Mouse (Mus musculus): ENCODE measurements around the gene Stt3b.

The Stt3b gene

DNA sequence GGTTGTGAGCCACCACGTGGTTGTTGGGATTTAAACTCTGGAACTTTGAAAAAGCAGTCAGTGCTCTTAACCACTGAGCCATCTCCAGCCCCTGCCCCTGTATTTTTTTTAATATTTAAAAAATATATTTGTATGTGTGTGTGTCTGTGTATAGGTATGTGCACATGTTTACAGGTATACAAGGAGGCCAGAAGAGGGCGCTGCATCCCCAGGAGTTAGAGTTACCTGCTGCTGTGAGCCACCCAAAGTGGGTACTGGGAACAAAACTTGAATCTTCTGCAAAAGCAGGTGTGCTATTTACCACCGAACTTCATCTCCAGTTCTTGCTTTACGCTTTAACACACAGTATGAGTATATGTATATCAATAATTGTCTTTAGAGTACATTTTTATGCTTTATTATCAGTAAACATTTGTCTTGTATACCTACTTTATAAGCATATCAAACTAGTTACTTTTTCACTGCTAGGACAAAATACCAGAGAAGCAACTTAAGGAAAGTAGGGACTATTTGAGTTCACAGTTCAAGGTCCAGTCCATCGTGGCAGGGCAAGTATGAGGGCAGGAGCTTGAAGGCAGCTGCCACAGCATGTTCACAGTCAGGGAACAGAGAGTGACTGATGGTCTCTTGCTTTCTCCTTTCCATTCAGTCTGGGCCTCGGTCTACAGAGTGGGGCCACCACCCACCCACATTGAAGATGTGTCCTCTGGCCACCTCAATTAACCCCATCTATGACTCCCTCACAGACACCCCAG lies 8.6 kb upstream of the Stt3b start:
- DNase-seq (ENCODE audit: low spot score in 2 of 2), result no peak

DNA sequence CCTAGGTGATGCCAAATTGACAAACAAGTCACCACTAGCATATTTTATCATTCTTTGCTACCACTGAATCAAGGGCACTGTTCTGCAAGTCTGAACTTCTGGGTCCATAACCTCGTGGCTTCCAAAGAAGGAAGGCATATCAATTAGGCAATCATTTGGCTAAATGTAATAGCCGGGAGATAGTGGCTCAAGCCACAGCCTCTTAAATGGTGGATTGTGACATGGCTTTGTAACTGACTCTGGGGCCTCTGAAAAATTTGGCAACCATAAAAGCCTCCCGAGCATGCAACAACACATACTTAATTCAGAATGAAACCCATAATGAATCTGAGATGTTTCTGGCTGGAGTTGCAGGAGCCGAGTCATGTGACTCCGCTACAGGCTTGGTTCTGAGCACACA lies 6.8 kb upstream of the Stt3b start:
- no peak for DNase-seq (ENCODE audit: low spot score in 2 of 2)

DNA sequence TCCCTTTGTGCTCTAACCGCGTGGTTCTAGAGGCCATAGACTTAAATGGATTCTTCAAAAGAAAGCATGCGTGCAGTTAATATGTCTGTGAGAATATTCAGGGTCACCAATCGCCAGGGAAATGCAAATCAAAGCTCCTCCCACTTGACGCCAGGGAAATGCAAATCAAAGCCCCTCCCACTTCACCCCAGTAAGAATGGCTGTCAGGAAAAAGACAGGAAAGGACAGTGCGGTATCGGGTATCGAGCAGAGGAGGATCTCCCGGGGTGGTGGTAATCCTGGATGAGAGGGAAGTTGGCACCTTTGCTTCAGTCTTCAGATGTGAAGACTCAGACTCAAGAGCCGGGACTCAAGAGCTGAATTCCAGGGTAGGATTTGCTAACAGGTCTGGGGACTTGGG lies 4.3 kb upstream of the Stt3b start:
- no peak for DNase-seq (ENCODE audit: low spot score in 2 of 2)

DNA sequence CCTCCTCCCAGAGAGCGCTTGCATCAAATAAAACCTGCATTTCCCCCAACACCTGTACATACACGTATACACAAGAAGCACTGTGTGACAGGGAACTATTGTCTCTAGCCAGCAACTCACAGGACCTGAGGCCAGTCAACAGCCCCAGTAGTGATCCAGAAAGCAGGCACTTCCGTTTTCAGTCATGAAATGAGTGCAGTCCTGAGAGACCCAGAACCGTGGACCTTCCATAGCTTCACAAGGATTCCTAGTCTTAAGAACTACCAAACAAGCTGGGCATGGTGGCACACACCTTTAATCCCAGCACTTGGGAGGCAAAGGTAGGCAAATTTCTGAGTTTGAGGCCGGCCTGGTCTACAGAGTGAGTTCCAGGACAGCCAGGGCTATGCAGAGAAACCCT lies 3.6 kb upstream of the Stt3b start:
- no peak for DNase-seq (ENCODE audit: low spot score in 2 of 2)

DNA sequence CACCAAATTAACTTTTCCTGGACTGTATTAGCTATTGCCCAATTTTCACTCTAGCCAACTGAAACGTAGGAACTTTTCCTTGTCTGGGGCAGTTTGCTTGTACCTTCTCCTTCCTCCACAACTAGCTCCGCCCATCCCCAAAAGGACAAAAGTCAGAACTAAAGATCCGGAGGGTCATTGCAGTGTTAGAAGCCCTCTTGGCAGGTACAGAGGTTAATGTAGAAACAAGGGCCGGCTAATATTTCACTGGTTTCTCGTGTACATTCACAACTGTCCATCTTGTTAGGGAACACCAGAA lies 951 bp upstream of the Stt3b start:
- DNase-seq (ENCODE audit: low spot score in 2 of 2), result no peak

DNA sequence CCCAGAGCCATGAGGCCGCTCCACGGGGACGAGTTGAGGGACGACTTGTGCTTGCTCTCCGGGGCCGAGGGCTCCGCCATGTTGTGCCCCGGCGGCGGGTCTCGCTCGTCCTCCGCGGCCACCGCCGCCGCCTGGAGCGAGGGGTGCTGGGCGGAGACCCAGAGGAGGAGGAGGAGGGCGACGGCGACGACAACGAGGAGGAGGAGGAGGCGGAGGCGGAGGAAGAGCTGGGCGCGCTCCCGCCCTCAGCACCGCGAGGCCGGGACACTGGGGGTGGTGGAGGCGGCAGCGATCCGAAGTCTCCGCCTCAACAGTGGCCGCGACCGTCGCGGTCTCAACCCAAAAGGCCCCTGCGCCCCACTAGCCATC lies 260 bp downstream of the Stt3b start:
- DNase-seq (ENCODE audit: low spot score in 2 of 2), result no peak

DNA sequence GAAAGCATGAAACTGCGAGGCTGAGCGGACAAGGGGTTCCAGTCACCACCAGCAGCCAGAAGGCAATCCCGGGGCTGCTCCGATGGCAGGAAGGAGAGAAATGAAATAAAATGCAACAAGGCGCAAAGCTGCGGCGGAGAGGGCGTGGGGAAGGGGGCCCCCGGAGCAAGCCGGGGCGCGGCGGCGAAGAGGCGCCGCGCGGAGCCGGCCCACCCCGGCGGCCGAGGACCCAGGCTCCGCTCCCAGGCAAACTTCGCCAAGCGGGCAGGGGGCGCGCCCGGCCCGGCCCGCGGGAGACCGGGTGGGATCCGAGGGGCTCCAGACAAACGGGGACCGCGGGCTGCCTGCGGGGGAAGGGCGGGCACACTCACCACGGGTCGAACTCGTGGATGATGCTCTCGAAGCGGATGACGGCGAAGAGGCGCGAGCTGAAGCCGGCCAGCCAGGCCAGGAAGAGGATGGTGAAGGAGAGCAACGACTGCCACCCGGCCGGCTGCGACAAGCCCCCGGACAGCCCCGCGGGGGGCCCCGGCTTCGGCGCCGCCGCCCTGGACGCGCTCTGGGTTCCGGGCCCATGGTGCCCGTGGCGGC lies 745 bp downstream of the Stt3b start:
- DNase-seq (ENCODE audit: low spot score in 2 of 2), result no peak

DNA sequence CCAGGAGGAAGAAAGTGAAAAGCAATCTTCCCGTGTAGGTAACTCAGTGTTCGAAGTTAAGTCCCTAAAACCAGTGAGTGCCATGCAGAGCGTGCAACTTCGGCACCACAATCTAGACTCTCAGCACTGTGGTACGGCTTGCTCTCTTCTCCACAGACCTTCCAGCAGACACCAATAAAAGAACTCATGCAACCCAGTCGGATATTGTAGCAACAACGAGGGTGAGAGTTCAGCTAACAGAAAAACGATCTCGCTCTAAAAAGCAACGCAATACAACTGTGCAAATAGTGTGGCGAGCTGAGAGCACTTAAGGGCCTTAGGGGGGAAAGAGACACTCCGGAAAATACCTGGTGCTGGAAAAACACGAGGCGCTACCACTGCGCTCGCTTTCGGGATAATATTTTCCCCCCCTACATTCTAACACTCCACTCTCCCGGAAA lies 1.3 kb downstream of the Stt3b start:
- no peak for DNase-seq (ENCODE audit: low spot score in 2 of 2)

DNA sequence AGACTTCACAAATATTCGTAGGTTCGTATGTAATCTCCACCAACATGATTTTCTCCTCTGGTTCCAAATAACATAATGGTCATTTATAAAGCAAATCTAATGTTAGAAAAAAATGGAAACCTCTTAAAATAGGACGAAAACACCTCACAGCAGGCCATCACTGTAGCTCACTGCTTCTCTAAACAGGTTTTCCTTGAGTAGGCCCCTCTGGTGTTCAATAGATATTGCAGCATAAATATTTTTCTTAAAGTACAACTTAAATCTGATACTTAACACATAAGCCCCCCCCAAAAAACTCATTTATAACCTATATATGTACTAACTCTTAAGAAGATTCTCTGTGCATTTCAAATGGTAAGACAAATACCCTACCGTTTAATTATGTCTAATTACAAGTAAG lies 1.8 kb downstream of the Stt3b start:
- DNase-seq (ENCODE audit: low spot score in 2 of 2), result no peak

DNA sequence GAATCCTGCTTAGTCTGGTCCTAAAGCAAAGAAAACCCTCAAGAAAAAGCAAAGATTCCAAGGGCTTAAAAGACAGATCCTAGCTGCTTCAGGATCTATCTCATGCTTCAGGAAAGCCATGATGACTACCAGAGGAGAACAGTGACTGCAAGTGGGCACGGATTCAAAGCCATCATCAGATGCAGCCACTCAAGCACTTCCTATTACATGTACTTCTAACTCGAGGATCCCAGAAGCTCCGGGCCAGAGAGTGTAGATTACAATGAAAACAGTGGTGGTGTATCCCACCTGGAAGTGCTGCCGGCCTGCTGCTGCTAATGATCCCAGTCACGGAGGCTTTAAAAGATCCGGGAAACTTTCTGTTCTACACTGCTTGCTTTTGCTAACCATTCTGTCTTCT lies 4.0 kb downstream of the Stt3b start:
- DNase-seq (ENCODE audit: low spot score in 2 of 2), result no peak

DNA sequence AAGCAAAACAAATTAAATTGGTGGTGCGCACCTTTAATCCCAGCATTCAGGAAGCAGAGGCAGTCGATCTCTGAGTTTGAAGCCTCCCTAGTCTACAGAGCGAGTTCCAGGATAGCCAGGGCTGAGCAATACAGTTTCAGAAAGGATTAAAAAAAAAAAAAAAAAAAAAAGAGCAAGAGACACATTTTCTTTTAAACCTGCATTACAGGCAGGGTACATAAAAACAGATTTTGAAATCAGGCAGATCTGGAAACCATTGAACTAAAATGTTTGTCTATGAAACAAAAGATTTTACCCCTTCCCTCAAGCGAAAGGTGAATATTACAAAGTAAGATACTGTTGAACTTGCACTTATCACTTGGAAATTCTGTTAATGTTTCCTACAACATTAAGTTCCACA lies 6.1 kb downstream of the Stt3b start:
- DNase-seq (ENCODE audit: low spot score in 2 of 2), result no peak

DNA sequence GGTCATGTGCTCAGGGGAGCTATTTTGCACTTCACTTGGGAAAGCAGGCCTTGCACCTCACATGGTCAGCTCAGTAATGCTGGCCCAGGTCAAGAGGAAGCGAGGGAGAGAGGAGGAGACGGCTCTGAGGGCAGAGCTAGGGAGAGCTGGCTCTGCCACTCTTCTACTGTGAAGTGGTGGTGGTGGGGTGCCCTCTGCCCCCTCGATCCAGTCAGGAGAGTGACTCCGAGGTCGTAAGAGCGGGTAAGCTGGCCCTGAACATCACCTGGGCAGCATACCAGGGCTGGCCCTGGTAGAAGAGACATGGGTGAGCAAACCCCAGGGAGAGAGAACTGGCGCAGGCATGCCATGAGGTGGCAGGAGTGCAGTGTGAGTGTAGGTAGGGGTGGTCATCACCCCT lies 8.6 kb downstream of the Stt3b start:
- DNase-seq (ENCODE audit: low spot score in 2 of 2), result no peak

DNA sequence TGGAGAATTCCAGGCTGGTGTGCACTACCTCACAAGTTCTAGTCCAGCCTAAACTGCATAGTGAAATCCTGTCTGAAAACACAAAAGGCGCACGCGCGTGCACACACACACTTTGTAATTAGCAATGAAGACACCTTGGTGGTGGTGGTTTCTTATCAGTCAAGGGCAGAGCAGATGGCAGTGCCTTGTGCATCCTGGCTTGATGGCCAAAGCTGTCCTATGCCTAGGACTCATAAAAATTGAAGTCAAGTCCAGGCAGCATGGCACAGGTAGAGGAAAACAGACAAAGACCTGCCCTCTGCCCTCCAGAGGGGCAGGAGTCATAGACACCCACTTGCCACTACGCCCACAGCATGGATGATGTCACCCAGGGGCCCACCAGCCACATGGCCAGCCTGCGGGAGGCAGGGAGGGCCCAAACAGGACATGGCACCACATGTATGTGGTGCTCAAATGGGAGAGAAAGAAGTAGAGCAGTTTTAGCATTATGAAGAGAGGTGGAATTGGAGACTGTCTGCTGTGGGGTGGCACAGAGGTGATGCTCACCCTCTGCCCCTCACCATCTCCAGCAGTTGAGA lies 9.1 kb downstream of the Stt3b start:
- DNase-seq (ENCODE audit: low spot score in 2 of 2), result no peak

DNA sequence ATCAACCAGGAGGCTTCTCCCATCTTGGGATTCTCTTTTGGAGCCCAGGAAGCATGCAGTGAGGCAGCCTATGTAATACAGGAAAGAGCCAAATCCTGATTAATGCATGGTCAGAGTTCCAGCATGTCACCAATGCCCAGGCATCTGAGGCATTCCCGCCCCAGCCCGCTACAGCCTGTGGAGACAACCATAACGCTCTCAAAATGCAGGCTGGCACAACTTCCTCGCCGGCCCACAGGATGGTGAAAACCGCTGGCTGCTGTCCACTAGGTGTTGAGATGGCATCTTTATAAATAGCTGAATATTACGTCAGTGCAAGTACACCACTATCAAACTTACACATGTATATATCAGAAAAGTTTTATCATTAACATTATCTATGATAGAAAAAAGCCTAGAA lies 13.5 kb downstream of the Stt3b start:
- no peak for DNase-seq (ENCODE audit: low spot score in 2 of 2)

DNA sequence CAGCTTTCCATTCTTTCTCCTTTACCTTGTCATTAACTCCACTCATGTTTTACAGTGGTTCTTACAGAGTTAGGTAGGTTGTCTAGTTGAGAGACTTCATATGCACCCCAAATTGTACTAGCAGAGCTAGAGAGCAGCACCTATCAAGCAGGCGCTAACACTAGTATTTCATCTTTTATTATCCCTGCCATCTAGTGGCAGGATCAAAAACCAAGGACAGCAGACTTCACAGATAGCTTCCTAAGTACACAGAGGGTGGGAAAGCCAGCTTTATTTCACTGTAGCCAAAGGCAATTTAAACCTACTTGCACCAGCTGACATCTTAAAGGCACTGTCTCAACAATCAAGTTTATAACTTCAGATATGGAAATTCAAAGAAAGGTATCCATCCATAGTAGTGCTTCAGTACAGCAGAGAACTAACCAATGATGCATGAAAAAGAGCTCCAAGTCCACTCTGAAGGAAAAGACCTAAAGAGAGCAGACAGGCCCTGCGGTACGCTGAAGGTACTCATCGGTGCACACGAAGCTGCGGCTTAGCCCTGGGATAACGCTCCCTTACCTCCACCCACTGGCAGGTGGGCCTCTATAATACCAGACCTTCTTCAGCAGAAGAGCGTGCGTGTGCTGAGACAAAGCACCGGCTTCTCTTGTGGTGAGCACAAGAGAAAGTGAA lies 16.2 kb downstream of the Stt3b start:
- no peak for DNase-seq (ENCODE audit: low spot score in 2 of 2)

DNA sequence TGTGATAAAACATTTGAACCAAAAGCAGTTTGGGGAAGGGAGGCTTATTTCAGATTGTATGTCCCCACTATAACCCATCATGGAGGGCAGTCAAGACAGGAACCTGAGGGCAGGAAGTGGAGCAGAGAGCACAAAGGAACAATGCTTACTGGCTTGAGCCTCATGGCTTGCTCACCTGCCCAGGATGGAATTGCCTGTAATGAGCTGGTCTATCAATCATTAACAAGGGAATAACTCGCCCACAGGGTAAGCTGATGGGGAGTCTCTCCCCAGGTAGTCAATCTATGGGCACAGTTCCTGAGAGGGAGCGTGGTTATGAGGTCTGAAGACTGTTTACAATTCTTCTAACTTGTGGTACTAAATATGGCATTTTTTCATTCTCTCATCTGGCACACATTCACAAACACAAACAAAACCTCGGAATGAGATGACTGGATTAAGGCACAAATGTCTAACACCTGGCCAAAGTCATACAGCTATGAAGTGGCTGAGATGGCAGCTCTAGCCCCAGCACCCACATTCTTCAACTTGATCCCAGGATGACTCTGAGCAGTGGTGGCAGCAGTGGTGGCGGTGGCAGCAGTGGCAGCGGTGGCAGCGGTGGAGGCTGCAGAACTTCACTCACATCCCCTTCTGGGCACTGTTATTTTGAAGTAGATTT lies 22.3 kb downstream of the Stt3b start:
- no peak for DNase-seq (ENCODE audit: low spot score in 2 of 2)

DNA sequence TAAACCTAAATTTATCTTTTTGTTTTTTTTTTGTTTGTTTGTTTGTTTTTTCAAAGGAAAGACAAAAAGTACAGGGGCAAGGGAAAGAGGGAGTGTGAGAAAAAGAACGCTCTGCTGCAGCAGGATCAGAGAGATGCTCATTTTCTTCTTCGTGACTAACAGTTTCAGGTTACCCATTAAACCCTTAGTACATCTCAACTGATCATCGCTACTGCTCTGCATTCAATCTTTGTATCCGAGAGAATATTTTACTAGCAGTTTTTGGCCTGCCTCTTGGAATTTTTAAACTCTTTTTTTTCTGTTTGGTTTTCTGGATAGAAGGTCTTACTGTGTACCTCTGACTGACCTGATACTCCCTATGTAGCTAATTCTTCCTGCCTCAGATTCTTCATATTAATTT lies 25.8 kb downstream of the Stt3b start:
- no peak for DNase-seq (ENCODE audit: low spot score in 2 of 2)

DNA sequence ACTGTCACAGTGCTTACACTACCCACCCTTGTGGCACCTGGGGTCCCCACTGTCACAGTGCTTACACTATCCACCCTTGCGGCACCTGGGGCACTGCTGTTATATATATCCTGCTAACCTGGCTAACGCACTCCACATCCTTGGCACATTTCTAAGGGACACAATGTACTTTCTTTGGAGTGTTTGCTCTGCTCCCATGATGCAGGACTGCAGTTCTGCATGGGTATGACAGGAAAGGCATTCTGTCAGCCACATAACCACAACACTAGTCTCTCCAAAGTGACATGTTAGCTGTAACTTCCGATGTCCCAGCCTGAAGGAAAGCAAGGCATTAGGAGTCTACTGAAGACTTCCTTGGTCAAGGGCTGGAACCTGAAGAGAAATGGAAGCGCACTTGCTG lies 26.8 kb downstream of the Stt3b start:
- no peak for DNase-seq (ENCODE audit: low spot score in 2 of 2)

DNA sequence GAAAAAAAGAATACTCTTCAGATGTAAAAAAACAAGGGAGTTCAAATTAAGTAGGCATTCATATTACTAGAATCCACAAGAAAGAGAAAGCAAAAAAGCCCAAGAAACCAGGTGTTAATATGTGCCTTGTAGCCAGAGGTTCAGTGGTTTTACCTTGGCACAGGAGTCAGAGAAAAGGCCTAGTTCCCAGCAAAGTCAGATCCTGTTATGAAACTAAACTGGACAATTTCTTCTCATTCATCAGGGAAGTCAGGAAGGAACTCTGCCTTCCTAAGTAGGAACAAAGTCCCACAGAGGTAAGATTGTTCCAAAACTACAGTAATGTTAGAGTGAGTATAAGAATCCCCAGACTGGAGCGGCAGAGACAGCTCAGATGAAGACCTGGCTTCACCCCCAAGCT lies 31.6 kb downstream of the Stt3b start:
- no peak for DNase-seq (ENCODE audit: low spot score in 2 of 2)

DNA sequence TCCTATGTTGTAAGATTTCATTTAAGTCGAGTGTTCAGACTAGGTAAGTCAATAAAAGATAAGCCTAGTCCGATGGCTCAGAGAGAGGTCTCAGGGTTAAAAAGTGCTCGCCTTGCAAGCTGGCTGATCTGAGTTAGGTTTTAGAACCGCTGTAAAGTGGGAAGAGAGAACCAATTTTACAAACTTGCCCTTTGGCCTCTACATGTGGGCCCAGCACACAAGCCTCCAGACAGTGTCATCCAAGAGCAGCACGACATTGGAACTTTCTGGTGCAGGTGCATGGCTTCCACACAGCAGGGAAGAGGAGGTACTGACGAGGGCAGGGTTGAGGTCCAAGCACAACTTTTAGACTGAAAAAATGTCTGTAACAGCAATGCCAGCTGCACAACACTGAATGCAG lies 35.4 kb downstream of the Stt3b start:
- DNase-seq (ENCODE audit: low spot score in 2 of 2), result no peak

DNA sequence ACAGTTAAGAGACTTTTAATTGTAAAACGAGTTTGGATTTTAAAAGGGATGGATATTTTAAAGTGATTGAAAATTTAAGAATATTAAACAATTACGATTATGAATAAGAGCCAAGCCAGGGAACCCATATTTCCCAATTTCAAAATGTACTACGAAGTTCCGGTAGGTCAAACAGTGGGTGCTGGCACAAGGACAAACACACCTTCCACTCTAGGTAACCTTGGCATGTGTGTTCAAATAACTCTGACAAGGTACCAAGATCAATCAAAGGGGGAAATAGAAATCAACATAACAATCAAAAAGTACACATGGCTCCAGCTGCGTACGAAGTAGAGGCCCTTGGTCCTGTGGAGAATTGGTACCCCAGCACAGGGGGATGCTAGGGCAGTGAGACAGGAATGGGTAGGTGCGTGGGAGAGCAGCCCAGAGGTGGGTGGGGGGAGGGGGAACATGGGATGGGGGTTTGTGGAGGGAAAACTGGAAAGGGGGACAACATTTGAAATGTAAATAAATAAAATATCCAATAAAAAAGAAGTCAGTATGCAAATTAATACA lies 37.0 kb downstream of the Stt3b start:
- no peak for DNase-seq (ENCODE audit: low spot score in 2 of 2)

DNA sequence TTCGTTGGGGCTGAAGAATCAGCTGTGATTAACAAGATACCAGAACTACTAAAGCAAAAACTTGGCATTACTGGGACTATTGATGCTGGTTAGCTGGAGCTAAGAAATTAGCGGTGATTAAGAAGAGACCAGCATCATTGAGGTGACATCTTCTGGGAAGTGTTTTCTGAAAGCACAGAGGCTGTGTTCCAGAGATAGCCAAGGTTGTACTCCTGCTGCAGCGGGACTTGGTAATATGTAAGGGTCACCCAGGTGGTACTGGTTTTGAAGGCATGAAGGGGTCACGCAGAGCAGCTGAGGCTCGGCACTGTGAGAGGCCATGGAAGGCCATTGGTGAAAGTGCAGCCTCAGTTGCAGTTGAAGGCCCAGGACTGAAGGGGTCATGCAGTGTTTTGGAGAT lies 37.8 kb downstream of the Stt3b start:
- DNase-seq (ENCODE audit: low spot score in 2 of 2), result peak; percentile 23 to 32

Measured in urinary bladder, postnatal 36 days (tissue).